ENCODE assay signal across 26 mouse cellular contexts in genomic region chr1:133808020-133808419, GRCm38 (mm10). TPM values are rescaled to one million over a fixed set of nuclear protein-coding genes. Genes with fewer than 3 reads are reported as not detected.
A peak's percentile ranks its signal among the peaks of the same experiment; 100 is the strongest.
DNase-seq lines count a peak whose midpoint lies in the region; ATAC-seq and TF ChIP-seq lines count a peak whose summit lies in the region.
"Had no signal": no experiment of that assay in that cellular context is flagged by ENCODE, and none has a peak within 500 bp of the region (broad histone marks: within the 10 kb centered on the region; RNA-seq: fewer than 3 reads in every experiment).

No protein-coding gene starts in this region.

- ATAC-seq in erythroblast, adult 5-6 weeks (replicated peaks; ENCODE audit: low FRiP score, poor library complexity, severe bottlenecking) = 0 out of 2 replicates have a peak, but pooled peaks have one; percentile 41
- ATAC-seq in erythroid progenitor cell, adult 5-6 weeks (replicated peaks; ENCODE audit: low FRiP score, poor library complexity, severe bottlenecking) = 0 out of 2 replicates have a peak, but pooled peaks have one; percentile 20
- ATAC-seq in liver, embryonic 13.5 days (ENCODE audit: low read depth) = peak; percentile 80
- peak; percentile 47 for ATAC-seq in liver, embryonic 16.5 days (ENCODE audit: low read depth)
- no peak for ATAC-seq in forebrain, postnatal 0 days
- ATAC-seq: CD4-positive, CD25-positive, alpha-beta regulatory T cell, adult 4 months; forebrain, embryonic 15.5 days had no signal

- H3K4me2 ChIP-seq in liver, embryonic 13.5 days = no peak overlapping the region
- H3K4me2 ChIP-seq in liver, embryonic 16.5 days (ENCODE audit: low read depth, low read length) = no peak overlapping the region
- H3K4me2 ChIP-seq in forebrain, postnatal 0 days (ENCODE audit: low read depth) = no peak overlapping the region
- H3K4me2 ChIP-seq: embryonic facial prominence, embryonic 13.5 days; forebrain, embryonic 12.5 days; forebrain, embryonic 15.5 days; heart, embryonic 13.5 days; hindbrain, embryonic 15.5 days had no signal

- DNase-seq in liver, embryonic 13.5 days = no peak
- no peak for DNase-seq in spleen, adult 12 weeks (ENCODE audit: low spot score)
- no peak for DNase-seq in forebrain, postnatal 0 days
- DNase-seq: adrenal gland, adult 8-10 months; adrenal gland, postnatal 25 days; cerebellum, adult 11-12 months; cerebellum, adult 8-10 months; cerebellum, postnatal 10 days; cerebellum, postnatal 36 days; embryo, embryonic 11 days; gastrocnemius, postnatal 10 days; gastrocnemius, postnatal 36 days; heart, adult 2 months; heart, postnatal 14 days; heart, postnatal 4 days had no signal

- no peak overlapping the region for H3K9ac ChIP-seq in liver, embryonic 13.5 days
- no peak overlapping the region for H3K9ac ChIP-seq in liver, embryonic 16.5 days (ENCODE audit: low read depth, low read length)
- no peak overlapping the region for H3K9ac ChIP-seq in forebrain, postnatal 0 days
- H3K9ac ChIP-seq: embryonic facial prominence, embryonic 13.5 days; forebrain, embryonic 12.5 days; forebrain, embryonic 15.5 days; heart, embryonic 13.5 days; hindbrain, embryonic 15.5 days had no signal

- H3K9me3 ChIP-seq in liver, embryonic 13.5 days (replicated peaks) = no peaks in the 10 kb centered on the region
- no peaks in the 10 kb centered on the region for H3K9me3 ChIP-seq in liver, embryonic 16.5 days (replicated peaks; ENCODE audit: control insufficient read depth, low read length)
- no peaks in the 10 kb centered on the region for H3K9me3 ChIP-seq in forebrain, postnatal 0 days (ENCODE audit: low read length)
- H3K9me3 ChIP-seq: embryonic facial prominence, embryonic 10.5 days; embryonic facial prominence, embryonic 13.5 days; forebrain, embryonic 12.5 days; forebrain, embryonic 15.5 days; heart, embryonic 10.5 days; heart, embryonic 13.5 days; hindbrain, embryonic 15.5 days had no signal

- peaks cover 37% of the 10 kb centered on the region for H3K4me1 ChIP-seq in liver, embryonic 13.5 days (replicated peaks)
- H3K4me1 ChIP-seq in liver, embryonic 16.5 days (ENCODE audit: control insufficient read depth, low read depth, low read length) = peaks cover 29% of the 10 kb centered on the region
- H3K4me1 ChIP-seq in forebrain, postnatal 0 days (ENCODE audit: insufficient read depth) = no peaks in the 10 kb centered on the region
- H3K4me1 ChIP-seq: embryonic facial prominence, embryonic 13.5 days; forebrain, embryonic 12.5 days; forebrain, embryonic 15.5 days; hindbrain, embryonic 15.5 days had no signal

- 56% methylated on average over 8 of the region's 8 CpGs for WGBS in liver, embryonic 13.5 days (ENCODE audit: insufficient replicate concordance)
- 48% methylated on average over 8 of the region's 8 CpGs for WGBS in liver, embryonic 16.5 days (ENCODE audit: insufficient replicate concordance)
- 91% methylated on average over 8 of the region's 8 CpGs for WGBS in forebrain, postnatal 0 days

- H3K27ac ChIP-seq in liver, embryonic 13.5 days = peak overlapping the region; percentile 30; the same call in 1 of the 2 replicates
- H3K27ac ChIP-seq in liver, embryonic 16.5 days (ENCODE audit: low read length) = no peak overlapping the region
- no peak overlapping the region for H3K27ac ChIP-seq in forebrain, postnatal 0 days (ENCODE audit: low read depth, low read length)
- H3K27ac ChIP-seq: embryonic facial prominence, embryonic 10.5 days; embryonic facial prominence, embryonic 13.5 days; forebrain, embryonic 12.5 days; forebrain, embryonic 15.5 days; heart, adult 2 months; heart, embryonic 10.5 days; heart, embryonic 13.5 days; hindbrain, embryonic 15.5 days had no signal

- H3K4me3 ChIP-seq in liver, embryonic 13.5 days (replicated peaks) = no peak overlapping the region
- no peak overlapping the region for H3K4me3 ChIP-seq in liver, embryonic 16.5 days (ENCODE audit: low read depth, low read length)
- H3K4me3 ChIP-seq in forebrain, postnatal 0 days (ENCODE audit: low read depth, low read length) = no peak overlapping the region
- H3K4me3 ChIP-seq: embryonic facial prominence, embryonic 10.5 days; embryonic facial prominence, embryonic 13.5 days; forebrain, embryonic 12.5 days; forebrain, embryonic 15.5 days; heart, adult 2 months; heart, embryonic 10.5 days; heart, embryonic 13.5 days; hindbrain, embryonic 15.5 days had no signal

- TF ChIP-seq CTCF in forebrain, postnatal 0 days (IDR thresholded peaks at IDR 0.05; ENCODE audit: low read depth) = no peak

- no peaks in the 10 kb centered on the region for H3K36me3 ChIP-seq in liver, embryonic 13.5 days
- H3K36me3 ChIP-seq in liver, embryonic 16.5 days (ENCODE audit: control insufficient read depth, insufficient read depth) = no peaks in the 10 kb centered on the region
- H3K36me3 ChIP-seq in forebrain, postnatal 0 days (ENCODE audit: insufficient read depth) = no peaks in the 10 kb centered on the region
- H3K36me3 ChIP-seq: embryonic facial prominence, embryonic 10.5 days; embryonic facial prominence, embryonic 13.5 days; forebrain, embryonic 12.5 days; forebrain, embryonic 15.5 days; heart, embryonic 10.5 days; heart, embryonic 13.5 days; hindbrain, embryonic 15.5 days had no signal

- H3K27me3 ChIP-seq in liver, embryonic 13.5 days = no peaks in the 10 kb centered on the region
- no peaks in the 10 kb centered on the region for H3K27me3 ChIP-seq in liver, embryonic 16.5 days (ENCODE audit: control insufficient read depth, insufficient read depth, low read depth, low read length)
- H3K27me3 ChIP-seq in forebrain, postnatal 0 days (ENCODE audit: insufficient read depth, low read length) = no peaks in the 10 kb centered on the region
- H3K27me3 ChIP-seq: embryonic facial prominence, embryonic 13.5 days; forebrain, embryonic 15.5 days; heart, embryonic 13.5 days; hindbrain, embryonic 15.5 days had no signal

RNA-seq across cellular contexts. Expression of gene Atp2b4, which starts 7.2 kb away (rescaled TPM):
- 241 and 319 TPM in 2 replicates for total RNA-seq in erythroblast, adult 5-6 weeks (2015; ENCODE audit: low replicate concordance)
- total RNA-seq in erythroblast, adult 5-6 weeks (2017; ENCODE audit: low replicate concordance) = 404 and 444 TPM in 2 replicates
- total RNA-seq in erythroid progenitor cell, adult 5-6 weeks (2015; ENCODE audit: low replicate concordance) = 306 and 370 TPM in 2 replicates
- total RNA-seq in erythroid progenitor cell, adult 5-6 weeks (2017; ENCODE audit: low replicate concordance) = 354 and 490 TPM in 2 replicates
- polyA plus RNA-seq in liver, embryonic 13.5 days (2015; fragmentation: Nextera tagmentation; extraction: Ambion mirVana) = 27.5 and 28.8 TPM in 2 replicates
- polyA plus RNA-seq in liver, embryonic 16.5 days (2015; fragmentation: Nextera tagmentation; extraction: Ambion mirVana) = 32.0 and 34.8 TPM in 2 replicates
- 60.2 and 69.1 TPM in 2 replicates for total RNA-seq in forebrain, postnatal 0 days (2014; rRNA removed)
- polyA plus RNA-seq in forebrain, postnatal 0 days (2015; fragmentation: Nextera tagmentation; extraction: Ambion mirVana) = 6.5 and 11.4 TPM in 2 replicates
